Mouse (Mus musculus) bone marrow macrophage, adult 2 months (primary cell): ENCODE data around the gene Ccr10. TPM values are rescaled to one million over a fixed set of nuclear protein-coding genes. Genes with fewer than 3 reads are reported as not detected.
A peak's percentile ranks its signal among the peaks of the same experiment; 100 is the strongest.
"Not testable (repeated sequence)": the region's sequence is repeated elsewhere in the genome, so short reads cannot be mapped to it uniquely, and the experiment has no call there.

Source experiments
- H3K27ac ChIP-seq: 2 replicates; pipeline ENCODE4 v1.5.1; 2012; ENCODE audit warnings: low read depth, low read length; ENCODE audit not compliant: insufficient read depth
- H3K4me1 ChIP-seq: 2 replicates; pipeline ENCODE4 v1.6.1; 2012; ENCODE audit warnings: low read length; ENCODE audit not compliant: control insufficient read depth, insufficient read depth
- H3K4me3 ChIP-seq: 2 replicates; pipeline ENCODE4 v1.5.1; 2012; ENCODE audit warnings: mild to moderate bottlenecking, low read length, moderate library complexity; ENCODE audit not compliant: insufficient read depth
- CTCF ChIP-seq: IDR thresholded peaks from 2 replicates; pipeline ENCODE4 v1.5.1; 2012; ENCODE audit warnings: low read depth, mild to moderate bottlenecking, low read length, moderate library complexity
- POLR2A ChIP-seq: IDR thresholded peaks from 2 replicates; pipeline ENCODE4 v1.6.1; 2012; ENCODE audit warnings: mild to moderate bottlenecking, low read depth, low read length, borderline replicate concordance
- polyA plus RNA-seq: library from polyadenylated mRNA; stranded (reverse); fragments of >200 nt; gene quantifications from 2 replicates; pipeline ENCODE4 v1.2.4, GENCODE M21; 2012; ENCODE audit not compliant: missing spikeins, insufficient read depth, insufficient read length

Ccr10 gene
- polyA plus RNA-seq, 1 experiment, result not detected

- Histone ChIP-seq H3K27ac (no peak overlapping the region), H3K4me1 (peaks cover 23% of the 10 kb centered on the region), H3K4me3 (no peak overlapping the region)
- TF ChIP-seq CTCF, result no peak
- no peak for TF ChIP-seq POLR2A
Observed at GRCm38 (mm10) chr11:101167963-101168300, 7.3 kb downstream of the Ccr10 start.

GRCm38 (mm10) chr11:101167211-101167962 lies 7.9 kb downstream of the Ccr10 start:
- TF ChIP-seq CTCF (no peak), POLR2A (no peak)
- peaks cover 20% of the 10 kb centered on the region for H3K4me1 ChIP-seq
- H3K27ac ChIP-seq, result no peak overlapping the region
- no peak overlapping the region for H3K4me3 ChIP-seq

GRCm38 (mm10) chr11:101166357-101166756 lies 8.9 kb downstream of the Ccr10 start:
- Histone ChIP-seq H3K4me1 (peaks cover 18% of the 10 kb centered on the region), H3K27ac (no peak overlapping the region), H3K4me3 (no peak overlapping the region)
- TF ChIP-seq CTCF (no peak), POLR2A (no peak)

GRCm38 (mm10) chr11:101164677-101165580 lies 10.3 kb downstream of the Ccr10 start:
- Histone ChIP-seq H3K27ac (no peak overlapping the region), H3K4me1 (peaks cover 18% of the 10 kb centered on the region), H3K4me3 (peak overlapping the region; percentile 32; the same call in 1 of the 2 replicates)
- TF ChIP-seq CTCF, result peak; percentile 5; the same call in 1 of the 2 replicates
- TF ChIP-seq POLR2A, result no peak

- TF ChIP-seq POLR2A (no peak), CTCF (no peak)
- H3K4me1 ChIP-seq, result peaks cover 15% of the 10 kb centered on the region
- no peak overlapping the region for H3K27ac ChIP-seq
- peak overlapping the region; percentile 19 for H3K4me3 ChIP-seq
Observed at GRCm38 (mm10) chr11:101164351-101164665, 10.9 kb downstream of the Ccr10 start.

- Histone ChIP-seq H3K27ac (no peak overlapping the region), H3K4me3 (peak overlapping the region; percentile 8; the same call in 1 of the 2 replicates), H3K4me1 (peaks cover 9% of the 10 kb centered on the region)
- TF ChIP-seq POLR2A (no peak), CTCF (no peak)
Observed at GRCm38 (mm10) chr11:101163476-101164350, 11.5 kb downstream of the Ccr10 start.

GRCm38 (mm10) chr11:101162772-101163171 lies 12.5 kb downstream of the Ccr10 start:
- H3K4me1 ChIP-seq, result peaks cover 5% of the 10 kb centered on the region; the same call in 1 of the 2 replicates
- H3K27ac ChIP-seq, result no peak overlapping the region
- H3K4me3 ChIP-seq, result no peak overlapping the region
- TF ChIP-seq CTCF (no peak), POLR2A (no peak)

GRCm38 (mm10) chr11:101162301-101162700 lies 12.9 kb downstream of the Ccr10 start:
- peaks cover 3% of the 10 kb centered on the region; the same call in 1 of the 2 replicates for H3K4me1 ChIP-seq
- TF ChIP-seq CTCF (no peak), POLR2A (no peak)
- H3K27ac ChIP-seq, result no peak overlapping the region
- H3K4me3 ChIP-seq, result no peak overlapping the region

- H3K27ac ChIP-seq, result no peak overlapping the region
- TF ChIP-seq CTCF (no peak), POLR2A (no peak)
- peaks cover 3% of the 10 kb centered on the region; the same call in 1 of the 2 replicates for H3K4me1 ChIP-seq
- H3K4me3 ChIP-seq, result no peak overlapping the region
Observed at GRCm38 (mm10) chr11:101161551-101161950, 13.7 kb downstream of the Ccr10 start.

- H3K27ac ChIP-seq, H3K4me3 ChIP-seq, H3K4me1 ChIP-seq: not testable (repeated sequence)
Observed at GRCm38 (mm10) chr11:101160981-101161505, 14.2 kb downstream of the Ccr10 start.

- H3K4me3 ChIP-seq, H3K27ac ChIP-seq, H3K4me1 ChIP-seq: not testable (repeated sequence)
Observed at GRCm38 (mm10) chr11:101160151-101160550, 15.1 kb downstream of the Ccr10 start.
